Mouse (Mus musculus) testis, adult 2 months (tissue): ENCODE measurements around the gene Ppm1h. TPM values are rescaled to one million over a fixed set of nuclear protein-coding genes. Genes with fewer than 3 reads are reported as not detected.

Experiments
- H3K27ac ChIP-seq: fragments of 200-500 bp; 2 replicates; pipeline ENCODE4 v1.5.1; 2012; ENCODE audit warnings: low read depth, low read length; ENCODE audit not compliant: control insufficient read depth, insufficient read depth
- H3K27me3 ChIP-seq: fragments of 200-500 bp; 2 replicates; pipeline ENCODE4 v1.6.1; 2012; ENCODE audit warnings: mild to moderate bottlenecking, low read length, moderate library complexity; ENCODE audit not compliant: control insufficient read depth, insufficient read depth
- H3K36me3 ChIP-seq: fragments of 200-500 bp; 2 replicates; pipeline ENCODE4 v1.6.1; 2012; ENCODE audit warnings: mild to moderate bottlenecking, low read length; ENCODE audit not compliant: control insufficient read depth, insufficient read depth
- H3K4me1 ChIP-seq: fragments of 200-500 bp; 2 replicates; pipeline ENCODE4 v1.6.1; 2012; ENCODE audit warnings: low read length; ENCODE audit not compliant: control insufficient read depth, insufficient read depth
- H3K4me3 ChIP-seq: fragments of 200-500 bp; 2 replicates; pipeline ENCODE4 v1.5.1; 2012; ENCODE audit warnings: low read depth, mild to moderate bottlenecking, low read length, moderate library complexity, mixed read lengths; ENCODE audit not compliant: control insufficient read depth
- CTCF ChIP-seq: fragments of 200-500 bp; IDR thresholded peaks from 2 replicates; pipeline ENCODE4 v1.5.1; 2012; ENCODE audit warnings: low read depth, mild to moderate bottlenecking, inconsistent platforms, low read length, moderate library complexity; ENCODE audit not compliant: control insufficient read depth, insufficient read depth, insufficient replicate concordance
- POLR2A ChIP-seq: fragments of 200-500 bp; IDR thresholded peaks from 2 replicates; pipeline ENCODE4 v1.6.1; 2012; ENCODE audit warnings: low read depth, mild to moderate bottlenecking, inconsistent platforms, low read length, moderate library complexity; ENCODE audit not compliant: control insufficient read depth
- polyA plus RNA-seq: library from polyadenylated mRNA; depleted of rRNA; stranded (reverse); fragments of >200 nt; gene quantifications from 2 replicates; pipeline ENCODE4 v1.2.3, GENCODE M21; 2012

Ppm1h gene
- polyA plus RNA-seq, 1 experiment: 13.5 TPM

- TF ChIP-seq POLR2A (no peak), CTCF (no peak)
- Histone ChIP-seq H3K4me3 (no peak overlapping the region), H3K27ac (no peak overlapping the region), H3K36me3 (no peaks in the 10 kb centered on the region), H3K27me3 (no peaks in the 10 kb centered on the region), H3K4me1 (no peaks in the 10 kb centered on the region; the same call in 1 of the 2 replicates)
These were observed 163.5 kb downstream of the Ppm1h start for GRCm38 (mm10) chr10:122842014-122842413.

- Histone ChIP-seq H3K27me3 (no peaks in the 10 kb centered on the region), H3K4me3 (no peak overlapping the region), H3K27ac (no peak overlapping the region), H3K4me1 (no peaks in the 10 kb centered on the region; the same call in 1 of the 2 replicates), H3K36me3 (no peaks in the 10 kb centered on the region)
- TF ChIP-seq POLR2A (no peak), CTCF (no peak)
These were observed 164.4 kb downstream of the Ppm1h start for GRCm38 (mm10) chr10:122842961-122843360.

- TF ChIP-seq POLR2A (no peak), CTCF (no peak)
- H3K4me3 ChIP-seq: no peak overlapping the region
- H3K27me3 ChIP-seq: no peaks in the 10 kb centered on the region
- no peaks in the 10 kb centered on the region for H3K36me3 ChIP-seq
- no peaks in the 10 kb centered on the region; the same call in 1 of the 2 replicates for H3K4me1 ChIP-seq
- no peak overlapping the region for H3K27ac ChIP-seq
These were observed 166.9 kb downstream of the Ppm1h start for GRCm38 (mm10) chr10:122845471-122845870.

DNA sequence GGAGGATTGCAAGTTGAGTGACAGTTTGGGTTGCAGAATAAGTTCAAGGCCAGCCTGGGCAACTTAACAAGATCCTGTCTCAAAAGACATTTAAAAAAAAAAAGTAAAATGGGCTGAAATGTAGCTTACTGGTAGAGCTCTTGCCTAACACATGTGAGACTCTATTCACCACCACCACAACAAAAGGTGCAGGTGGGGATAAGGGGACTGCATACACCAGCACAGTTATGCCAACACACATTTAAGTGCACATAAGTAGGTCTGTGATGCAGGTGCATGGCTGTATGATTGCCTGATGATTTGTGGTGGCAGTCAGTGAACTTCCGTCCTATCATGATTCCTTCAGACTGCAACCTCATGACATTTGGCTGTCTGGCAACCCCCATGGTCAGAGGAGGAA lies 167.9 kb downstream of the Ppm1h start:
- no peaks in the 10 kb centered on the region for H3K36me3 ChIP-seq
- no peaks in the 10 kb centered on the region; the same call in 1 of the 2 replicates for H3K4me1 ChIP-seq
- H3K4me3 ChIP-seq: no peak overlapping the region
- TF ChIP-seq CTCF (no peak), POLR2A (no peak)
- no peak overlapping the region for H3K27ac ChIP-seq
- H3K27me3 ChIP-seq: no peaks in the 10 kb centered on the region

- Histone ChIP-seq H3K4me1 (no peaks in the 10 kb centered on the region; the same call in 1 of the 2 replicates), H3K27ac (no peak overlapping the region), H3K36me3 (no peaks in the 10 kb centered on the region), H3K4me3 (no peak overlapping the region), H3K27me3 (no peaks in the 10 kb centered on the region)
- TF ChIP-seq CTCF (no peak), POLR2A (no peak)
These were observed 169.5 kb downstream of the Ppm1h start for GRCm38 (mm10) chr10:122848020-122848457.

GRCm38 (mm10) chr10:122851267-122852160 lies 173.0 kb downstream of the Ppm1h start:
- no peaks in the 10 kb centered on the region for H3K27me3 ChIP-seq
- no peak overlapping the region for H3K4me3 ChIP-seq
- H3K4me1 ChIP-seq: peaks cover 7% of the 10 kb centered on the region; the same call in 1 of the 2 replicates
- H3K27ac ChIP-seq: no peak overlapping the region
- no peaks in the 10 kb centered on the region for H3K36me3 ChIP-seq
- no peak for TF ChIP-seq CTCF
- no peak; the same call in 1 of the 2 replicates for TF ChIP-seq POLR2A

DNA sequence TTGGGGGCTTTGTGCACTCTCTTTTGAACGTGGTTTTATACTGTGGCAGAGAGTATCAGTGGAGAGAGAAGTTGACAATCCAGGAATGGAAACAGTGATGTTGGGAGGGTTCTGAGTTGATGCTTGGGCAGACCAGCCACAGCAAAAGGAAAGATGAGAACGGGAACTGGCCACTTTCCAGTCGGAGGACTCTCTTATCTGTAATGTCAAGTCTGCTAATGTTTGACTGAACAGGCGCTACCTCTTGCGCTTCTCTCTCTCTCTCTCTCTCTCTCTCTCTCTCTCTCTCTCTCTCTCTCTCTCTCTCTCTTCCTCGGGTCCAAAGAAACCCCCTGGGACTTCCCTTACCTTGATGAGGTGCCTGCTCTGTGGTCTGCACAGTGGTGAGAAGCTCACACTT lies 176.0 kb downstream of the Ppm1h start:
- Histone ChIP-seq H3K36me3 (no peaks in the 10 kb centered on the region), H3K27ac (no peak overlapping the region)

More for the DNA sequence above, 176.0 kb downstream of the Ppm1h start:
- H3K27me3 ChIP-seq: no peaks in the 10 kb centered on the region
- TF ChIP-seq CTCF (no peak), POLR2A (no peak)
- H3K4me1 ChIP-seq: peaks cover 7% of the 10 kb centered on the region; the same call in 1 of the 2 replicates
- H3K4me3 ChIP-seq: no peak overlapping the region
